Mouse (Mus musculus): ENCODE data around the gene Gbp7.
A peak's percentile ranks its signal among the peaks of the same experiment; 100 is the strongest.
"Not testable (repeated sequence)": the region's sequence is repeated elsewhere in the genome, so short reads cannot be mapped to it uniquely, and the experiment has no call there.

The Gbp7 gene

DNA sequence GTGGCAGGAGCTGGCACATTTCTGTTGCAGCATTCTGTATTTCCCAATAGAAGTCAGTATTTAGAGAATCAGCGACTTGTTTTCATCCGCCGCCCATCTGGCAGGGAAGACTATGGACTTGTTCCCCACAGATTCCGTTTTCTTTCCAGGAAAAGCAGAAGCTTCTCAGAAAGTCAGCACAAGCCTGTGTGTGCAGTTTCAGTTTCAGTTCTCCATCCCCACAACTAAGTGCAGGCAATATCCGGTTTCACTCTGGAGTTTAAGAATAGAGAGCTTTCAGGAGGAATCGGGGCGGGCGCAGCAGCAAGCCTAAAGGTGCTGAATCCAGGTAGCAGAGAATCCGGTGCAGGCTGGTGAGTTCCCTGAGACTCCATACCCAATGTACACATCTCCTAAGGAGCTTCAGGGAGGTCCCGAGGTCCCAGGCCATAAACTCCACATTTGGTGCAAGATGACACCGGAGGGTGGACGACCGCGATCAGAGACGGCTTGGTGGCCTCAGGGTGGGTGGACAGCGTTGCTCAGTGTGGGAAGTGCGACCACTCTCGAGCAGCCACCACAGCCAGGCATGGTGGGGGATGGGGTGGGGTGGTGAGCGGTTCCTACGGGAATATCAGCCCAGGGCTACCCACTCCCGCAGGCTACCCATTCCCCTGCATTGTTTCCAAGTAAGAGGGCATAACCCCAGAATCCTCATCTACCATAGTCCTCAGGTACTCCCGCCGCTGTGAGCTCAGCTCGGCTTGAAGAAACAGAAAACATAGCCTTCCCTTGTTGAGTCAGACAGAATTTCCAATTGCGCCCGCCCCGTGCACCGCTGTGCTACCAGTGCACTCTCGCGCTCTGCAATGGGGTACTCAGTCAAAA, at the start of gene Gbp7:
Gene Gbp7 (plus strand): TSS at position 256 of the 867 bp plus-strand sequence.
- DNase-seq (ENCODE audit: extremely low read depth, insufficient read length, low spot score) = peak; percentile 28

DNA sequence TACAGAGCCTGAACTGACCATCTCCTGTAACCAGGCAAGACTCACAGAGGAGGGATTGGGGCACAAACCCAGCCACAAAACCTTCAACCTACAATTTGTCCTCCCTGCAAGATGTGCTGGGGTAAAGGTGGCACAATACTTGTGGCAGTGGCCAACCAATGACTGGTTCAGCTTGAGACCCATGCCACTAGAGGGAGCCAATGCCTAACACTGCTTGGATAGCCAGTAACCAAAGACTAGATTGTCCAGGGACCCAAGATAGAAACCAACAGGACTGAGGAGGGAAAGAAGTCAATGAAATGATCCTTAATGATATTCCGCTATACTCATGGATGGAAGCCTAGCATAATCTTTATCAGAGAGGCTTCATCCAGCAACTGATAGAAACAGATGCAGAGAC, 39.7 kb upstream of the Gbp7 start:
- no peak for DNase-seq (ENCODE audit: extremely low read depth, insufficient read length, low spot score)

DNA sequence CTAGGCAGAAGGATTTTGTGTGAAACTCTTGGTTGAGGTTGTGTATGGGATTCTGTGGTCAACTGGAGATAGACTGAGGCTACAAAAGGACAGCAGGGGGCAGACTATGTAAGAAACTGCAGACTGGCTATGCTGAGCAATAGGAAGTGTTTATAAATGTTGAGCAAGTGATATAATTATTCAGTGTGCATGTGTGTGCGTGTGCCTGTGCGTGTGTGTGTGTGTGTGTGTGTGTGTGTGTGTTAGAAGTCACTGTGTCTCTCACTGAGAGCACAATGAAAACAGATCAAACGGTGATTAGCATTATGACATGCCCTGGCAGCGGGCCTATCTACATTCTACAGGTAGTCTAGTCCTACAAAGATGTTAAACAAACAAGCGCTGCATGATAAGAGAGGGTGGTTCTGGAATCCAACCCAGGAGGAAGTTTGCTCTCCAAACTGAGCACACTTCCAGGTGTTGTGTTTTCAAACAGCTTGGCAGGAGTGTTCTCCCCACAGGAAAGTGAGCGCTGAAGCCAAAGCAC, 36.5 kb upstream of the Gbp7 start, which contains the start of gene Gbp5:
Gene Gbp5 (plus strand): TSS at position 443 of the 526 bp plus-strand sequence.
- peak; percentile 19 for DNase-seq (ENCODE audit: extremely low read depth, insufficient read length, low spot score)

DNA sequence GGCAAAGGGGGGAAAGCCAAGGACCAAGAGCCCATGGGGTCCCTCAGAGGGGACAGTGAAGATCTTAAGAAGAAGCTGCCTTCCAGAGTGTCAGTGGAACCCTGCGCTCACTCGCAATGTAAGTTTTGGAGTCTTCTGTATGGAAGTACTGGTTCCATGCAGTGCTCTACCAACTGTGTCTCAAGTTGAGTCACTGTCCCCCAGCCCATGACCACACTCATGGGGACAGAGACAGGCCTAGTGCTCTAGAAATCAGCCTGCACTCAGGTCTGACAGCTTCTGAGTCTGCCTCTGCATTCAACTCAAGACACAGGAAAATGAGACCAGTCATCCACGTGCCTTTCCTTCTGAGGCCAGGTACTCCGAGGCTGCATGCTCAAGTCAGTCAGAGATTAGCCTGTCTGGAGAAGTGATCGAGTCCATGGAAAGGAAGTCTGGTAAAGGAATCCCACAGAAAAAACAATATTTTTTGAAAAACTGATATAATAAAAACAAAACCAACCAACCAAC, 34.9 kb upstream of the Gbp7 start:
- DNase-seq (ENCODE audit: extremely low read depth, insufficient read length, low spot score) = no peak

DNA sequence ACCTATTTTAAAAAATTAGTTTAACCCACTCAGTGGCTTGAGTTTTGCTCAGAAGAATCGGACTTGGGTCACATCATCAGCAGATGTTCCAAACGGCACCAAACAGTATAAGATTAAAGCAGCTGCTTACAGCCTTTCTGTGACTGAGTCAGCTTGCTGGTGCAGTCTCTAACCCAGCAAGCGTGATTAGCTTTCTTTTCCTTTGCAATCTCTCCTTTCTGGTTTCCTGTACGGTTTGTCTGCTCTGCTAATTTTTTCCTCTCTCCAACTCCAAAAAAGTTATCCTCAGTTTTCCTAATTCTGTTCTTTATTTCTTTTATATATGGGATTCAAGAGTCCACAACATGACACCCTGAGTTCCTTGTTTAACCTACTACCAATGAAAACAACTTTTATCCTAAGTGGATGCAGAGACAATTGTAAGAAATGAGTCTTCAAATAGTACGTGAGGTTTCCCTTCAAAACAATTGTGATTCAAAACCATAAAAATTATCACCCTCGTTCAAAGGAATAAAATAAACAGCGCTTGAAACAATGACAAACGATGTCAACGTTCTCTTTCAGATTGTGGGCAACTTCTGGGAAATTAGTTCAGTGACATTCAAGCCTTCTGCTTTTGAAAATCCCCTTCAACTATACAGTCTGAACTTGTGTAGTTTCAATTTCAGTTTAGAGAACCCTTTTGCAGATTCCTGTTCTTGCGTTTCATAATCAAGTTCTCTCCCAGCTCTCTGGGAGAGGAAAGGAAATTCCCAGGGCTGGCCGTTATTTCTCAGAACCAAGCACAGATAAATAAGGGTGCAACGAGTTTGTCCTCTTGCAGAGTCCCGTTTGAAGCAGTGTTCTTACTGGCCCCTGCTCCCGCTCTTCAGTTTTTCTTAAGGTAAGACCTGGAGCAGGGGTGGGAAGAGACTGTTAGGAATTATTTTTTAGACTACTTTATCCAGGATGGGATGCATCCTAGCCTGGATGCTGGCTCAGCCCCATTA, 33.7 kb upstream of the Gbp7 start:
- DNase-seq (ENCODE audit: extremely low read depth, insufficient read length, low spot score) = no peak

DNA sequence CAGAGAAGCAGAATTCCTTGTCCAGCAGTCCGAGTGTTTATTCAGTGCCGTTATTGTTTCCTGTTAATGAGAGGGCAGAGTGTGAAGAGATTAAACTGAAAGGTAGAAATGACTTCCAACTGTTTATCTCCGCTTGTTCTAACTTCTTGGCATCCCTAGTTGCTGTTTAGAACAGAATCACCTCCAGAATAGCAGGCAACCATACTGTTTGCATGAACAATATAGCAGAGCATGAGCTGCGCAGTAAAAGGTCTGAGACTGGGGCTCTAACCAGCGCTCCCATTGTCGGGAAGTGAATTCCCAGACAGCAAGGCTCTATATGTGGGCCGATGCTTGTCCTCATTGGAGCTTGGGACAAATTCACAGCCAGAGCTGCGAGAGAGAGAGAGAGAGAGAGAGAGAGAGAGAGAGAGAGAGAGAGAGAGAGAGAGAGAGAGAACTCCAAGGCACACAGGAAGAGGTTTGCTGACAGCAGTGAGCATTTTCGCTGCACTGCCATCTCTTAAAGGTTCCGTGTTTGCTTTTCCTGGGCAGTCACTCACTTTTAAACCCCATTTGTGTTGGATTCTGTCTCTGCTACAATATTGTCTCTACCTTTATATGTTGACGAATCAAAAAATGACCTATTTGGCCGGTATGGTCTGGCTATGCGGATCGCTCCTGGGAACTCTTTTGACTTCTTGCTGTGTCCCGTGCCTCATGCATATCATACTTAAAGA, 32.9 kb upstream of the Gbp7 start:
- DNase-seq (ENCODE audit: extremely low read depth, insufficient read length, low spot score) = no peak

DNA sequence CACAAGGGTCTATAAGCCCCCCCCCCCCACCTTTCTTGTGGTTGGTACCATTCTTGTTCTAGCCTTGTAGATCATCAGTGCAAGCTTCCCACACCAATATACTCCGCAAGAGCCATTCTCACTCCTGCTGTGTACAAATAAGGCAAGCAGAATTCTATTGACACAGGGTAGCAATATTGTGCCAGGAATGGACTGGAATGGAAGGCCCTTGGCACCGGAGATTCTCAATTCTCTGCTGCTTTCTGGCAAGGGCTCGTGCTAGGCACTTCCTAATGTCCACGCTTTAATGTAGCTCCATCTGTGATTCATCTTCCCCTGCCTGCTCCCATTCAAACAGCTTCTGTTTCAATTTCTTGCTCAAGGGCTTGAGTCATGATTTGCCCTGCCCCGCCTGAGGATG, 31.2 kb upstream of the Gbp7 start:
- DNase-seq (ENCODE audit: extremely low read depth, insufficient read length, low spot score) = peak; percentile 45

DNA sequence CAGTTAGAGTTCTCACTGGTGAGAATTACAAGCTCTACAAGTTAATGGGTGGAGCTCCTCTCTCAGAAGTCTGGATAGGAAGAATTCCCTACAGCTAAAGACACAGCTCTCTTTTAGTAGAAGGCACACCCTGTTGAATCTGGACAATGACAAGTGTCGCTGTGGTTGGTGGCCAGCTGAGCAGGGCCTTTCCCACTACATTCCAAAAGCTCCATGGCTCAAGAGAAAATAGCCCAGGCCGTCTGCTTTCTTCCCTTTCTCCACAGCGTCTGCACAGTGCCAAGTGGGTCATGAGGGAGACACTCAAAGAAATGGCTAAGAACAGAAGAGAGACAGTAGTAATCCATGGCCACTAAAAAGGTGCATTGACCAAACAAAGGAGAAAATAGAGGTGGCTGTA, 2.0 kb upstream of the Gbp7 start:
- no peak for DNase-seq (ENCODE audit: extremely low read depth, insufficient read length, low spot score)

DNA sequence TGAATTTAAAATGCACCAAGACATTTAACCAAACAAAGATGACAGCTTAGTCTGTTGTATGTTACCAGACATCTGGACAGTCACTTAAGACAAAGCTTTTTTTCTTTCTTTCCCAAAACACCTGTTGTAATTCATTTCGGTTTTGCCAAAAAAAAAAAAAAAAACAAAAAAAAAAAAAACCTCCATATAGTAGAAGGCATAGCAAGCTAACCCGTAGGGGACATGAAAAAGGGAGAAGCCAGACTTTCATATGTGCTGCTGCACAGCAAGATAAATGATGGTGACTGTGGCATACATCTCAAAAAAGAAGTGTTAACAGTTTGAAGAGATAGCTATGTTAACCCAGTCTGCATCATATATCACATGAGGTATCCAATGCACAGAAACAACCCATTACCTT, 545 bp upstream of the Gbp7 start:
- no peak for DNase-seq (ENCODE audit: extremely low read depth, insufficient read length, low spot score)

DNA sequence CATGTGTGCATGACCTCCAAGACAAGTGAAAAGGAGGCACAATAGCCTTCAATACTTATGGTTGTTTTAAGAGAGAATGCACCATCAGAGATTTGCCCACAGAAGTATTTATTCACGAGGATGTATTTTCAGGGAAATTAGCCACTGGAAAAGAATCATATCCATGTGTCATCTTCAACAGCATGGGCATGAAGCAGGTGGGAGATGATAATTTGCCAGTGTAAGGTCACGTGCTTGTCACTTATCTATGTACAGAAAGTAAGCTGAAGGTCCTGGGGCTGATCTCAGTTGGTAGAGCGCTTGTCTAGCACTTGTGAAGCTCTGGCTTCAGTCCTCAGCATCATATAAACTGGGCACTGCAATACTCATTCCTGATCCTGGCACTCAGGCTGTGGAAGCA, 1.5 kb downstream of the Gbp7 start:
- DNase-seq (ENCODE audit: extremely low read depth, insufficient read length, low spot score) = no peak

DNA sequence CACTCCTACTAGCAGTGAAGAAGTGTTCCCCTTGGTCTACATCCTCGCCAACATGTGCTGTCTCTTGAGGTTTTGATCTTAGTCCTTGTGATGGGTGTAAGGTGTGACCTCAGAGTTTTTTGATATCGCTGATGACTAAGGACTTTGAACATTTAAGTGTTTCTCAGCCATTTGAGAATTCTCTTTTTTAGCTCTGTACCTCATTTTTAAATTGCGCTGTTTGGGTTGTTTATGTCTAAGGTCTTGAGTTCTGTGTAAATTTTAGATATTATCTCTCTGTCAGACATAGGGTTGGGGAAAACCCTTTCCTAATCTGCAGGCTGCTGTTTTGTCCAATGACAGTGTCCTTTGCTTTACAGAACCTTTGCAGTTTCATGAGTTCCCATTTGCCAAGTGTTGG, 3.0 kb downstream of the Gbp7 start:
- no peak for DNase-seq (ENCODE audit: extremely low read depth, insufficient read length, low spot score)

DNA sequence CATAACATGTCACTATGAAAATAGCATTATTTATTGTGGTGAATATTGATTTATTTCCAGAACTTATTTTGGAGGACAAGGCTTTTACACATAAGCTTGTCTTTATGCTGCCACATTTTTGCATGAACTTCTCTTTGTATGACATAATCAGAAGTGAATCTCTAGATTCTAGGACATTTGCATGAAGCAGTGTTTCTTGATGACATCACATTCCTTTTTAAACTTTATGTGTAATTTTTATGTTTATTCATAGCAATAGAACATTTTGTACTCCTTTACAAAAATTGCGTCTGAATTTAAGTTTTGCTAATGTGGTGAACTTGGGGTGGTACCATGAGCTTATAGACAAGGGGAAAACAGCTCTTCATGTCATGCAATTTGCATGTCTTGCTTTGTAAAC, 5.5 kb downstream of the Gbp7 start:
- no peak for DNase-seq (ENCODE audit: extremely low read depth, insufficient read length, low spot score)

DNA sequence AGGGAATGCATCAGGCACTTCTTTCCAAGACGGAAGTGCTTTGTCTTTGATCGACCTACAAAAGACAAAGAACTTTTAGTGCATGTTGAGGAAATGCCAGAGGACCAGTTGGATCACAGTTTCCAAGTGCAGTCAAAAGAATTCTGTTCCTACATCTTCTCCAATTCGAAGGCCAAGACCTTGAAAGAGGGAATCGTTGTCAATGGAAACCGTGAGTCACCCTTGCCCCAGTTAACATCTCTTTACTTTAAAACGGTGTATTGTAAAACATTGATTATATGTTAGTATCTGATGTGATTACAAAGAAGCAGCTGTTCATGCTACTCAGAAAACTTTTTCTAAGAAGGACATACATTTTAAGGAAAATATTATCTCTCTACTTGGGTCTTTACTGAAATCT, 11.2 kb downstream of the Gbp7 start:
- DNase-seq (ENCODE audit: extremely low read depth, insufficient read length, low spot score) = no peak

DNA sequence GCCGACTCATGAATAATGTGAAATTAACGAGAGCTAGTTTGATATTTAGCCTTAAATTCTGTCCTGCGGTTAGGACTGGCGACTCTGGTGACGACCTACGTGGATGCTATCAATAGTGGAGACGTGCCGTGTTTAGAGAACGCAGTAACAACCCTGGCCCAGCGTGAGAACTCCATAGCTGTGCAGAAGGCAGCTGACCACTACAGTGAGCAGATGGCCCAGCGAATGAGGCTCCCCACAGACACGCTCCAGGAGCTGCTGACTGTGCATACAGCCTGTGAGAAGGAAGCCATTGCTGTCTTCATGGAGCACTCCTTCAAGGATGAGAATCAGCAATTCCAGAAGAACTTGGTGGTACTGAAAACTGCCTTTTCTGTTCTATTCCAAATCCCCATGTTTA, 12.6 kb downstream of the Gbp7 start:
- not testable (repeated sequence) for DNase-seq (ENCODE audit: extremely low read depth, insufficient read length, low spot score)

DNA sequence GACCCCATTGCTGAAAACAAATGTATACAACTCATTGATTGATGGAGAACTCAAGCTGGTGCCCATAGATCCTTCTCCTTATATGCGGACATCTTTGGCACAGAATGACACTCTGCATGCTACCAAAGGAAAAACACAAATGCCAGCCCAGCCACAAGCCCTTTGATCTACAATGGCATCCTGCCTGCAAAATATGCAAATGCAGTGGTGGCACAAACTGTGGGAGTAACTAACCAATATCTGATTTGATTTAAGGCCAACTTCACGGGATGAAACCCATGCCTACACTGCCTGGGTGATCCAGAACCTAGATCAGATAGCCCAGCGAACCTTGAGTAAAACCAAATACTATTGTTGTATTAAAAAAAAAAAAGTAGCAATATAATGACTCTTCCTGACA, 16.5 kb downstream of the Gbp7 start:
- no peak for DNase-seq (ENCODE audit: extremely low read depth, insufficient read length, low spot score)

DNA sequence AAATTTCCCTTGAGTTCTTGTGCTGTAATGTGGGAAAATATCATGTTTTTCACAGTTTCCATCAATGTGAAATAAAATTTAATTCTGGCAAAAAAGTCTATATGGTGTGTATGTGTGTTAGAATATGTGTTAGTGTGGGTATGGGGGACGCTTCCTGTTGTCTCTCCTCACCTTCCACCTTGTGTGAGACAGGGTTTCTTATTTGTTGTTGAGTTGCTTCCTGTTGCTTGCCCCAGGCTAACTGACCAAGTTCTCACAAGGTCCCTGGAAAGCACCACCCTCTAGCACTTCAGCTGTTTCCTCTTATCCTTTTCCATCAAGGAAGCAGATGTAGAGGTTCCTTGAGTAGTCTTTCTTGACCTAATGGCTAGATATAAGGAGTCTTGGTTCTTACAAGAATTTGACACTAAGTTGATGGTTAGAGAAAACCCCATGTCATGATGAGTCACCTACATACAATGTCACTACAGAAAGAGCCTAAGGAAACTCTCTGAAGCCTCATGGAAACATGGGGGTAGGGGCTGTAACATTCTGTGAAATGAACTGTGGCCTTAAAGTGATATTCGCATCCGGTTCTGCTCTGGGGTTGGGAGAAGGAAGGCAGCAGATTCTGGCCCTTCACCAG, 20.0 kb downstream of the Gbp7 start:
- no peak for DNase-seq (ENCODE audit: extremely low read depth, insufficient read length, low spot score)

DNA sequence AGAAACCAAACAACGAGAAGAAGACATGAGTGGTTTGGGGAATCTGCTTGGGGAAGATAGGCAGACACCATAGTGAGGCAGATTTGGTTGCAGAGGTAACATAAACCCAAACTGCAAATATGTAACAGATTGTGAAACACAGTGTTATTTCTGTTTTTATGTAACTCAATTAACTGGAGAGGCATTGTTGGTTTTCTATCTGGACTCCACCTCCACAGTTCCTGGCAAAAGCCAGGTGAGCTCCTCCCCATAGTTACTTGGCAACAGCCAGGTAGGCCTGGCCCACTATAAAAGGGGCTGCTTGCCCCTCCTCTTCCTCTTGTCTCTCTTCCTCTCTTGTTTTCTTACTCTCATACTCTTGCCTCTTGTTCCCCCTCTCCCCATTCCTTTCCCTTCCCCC, 24.5 kb downstream of the Gbp7 start:
- no peak for DNase-seq (ENCODE audit: extremely low read depth, insufficient read length, low spot score)

DNA sequence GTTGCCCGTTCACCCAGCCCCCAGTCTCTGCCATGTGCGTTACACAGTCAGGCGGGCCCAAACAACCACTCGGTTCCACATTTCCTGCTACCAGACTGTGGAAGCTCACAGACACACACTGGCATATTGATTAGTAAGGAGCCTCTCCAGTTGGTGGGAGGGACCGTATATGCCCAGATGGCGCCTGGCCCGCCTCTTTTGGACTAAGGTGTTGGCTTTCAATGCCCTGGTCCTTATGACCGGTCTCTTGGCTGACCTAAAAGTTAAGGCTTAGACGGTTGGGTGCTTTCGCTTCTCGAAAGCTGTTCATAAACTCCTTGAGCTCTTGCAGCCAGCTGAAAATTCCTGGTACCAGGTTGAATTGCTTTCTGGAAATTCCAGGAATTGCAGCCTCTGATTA, 25.5 kb downstream of the Gbp7 start:
- DNase-seq (ENCODE audit: extremely low read depth, insufficient read length, low spot score) = no peak

DNA sequence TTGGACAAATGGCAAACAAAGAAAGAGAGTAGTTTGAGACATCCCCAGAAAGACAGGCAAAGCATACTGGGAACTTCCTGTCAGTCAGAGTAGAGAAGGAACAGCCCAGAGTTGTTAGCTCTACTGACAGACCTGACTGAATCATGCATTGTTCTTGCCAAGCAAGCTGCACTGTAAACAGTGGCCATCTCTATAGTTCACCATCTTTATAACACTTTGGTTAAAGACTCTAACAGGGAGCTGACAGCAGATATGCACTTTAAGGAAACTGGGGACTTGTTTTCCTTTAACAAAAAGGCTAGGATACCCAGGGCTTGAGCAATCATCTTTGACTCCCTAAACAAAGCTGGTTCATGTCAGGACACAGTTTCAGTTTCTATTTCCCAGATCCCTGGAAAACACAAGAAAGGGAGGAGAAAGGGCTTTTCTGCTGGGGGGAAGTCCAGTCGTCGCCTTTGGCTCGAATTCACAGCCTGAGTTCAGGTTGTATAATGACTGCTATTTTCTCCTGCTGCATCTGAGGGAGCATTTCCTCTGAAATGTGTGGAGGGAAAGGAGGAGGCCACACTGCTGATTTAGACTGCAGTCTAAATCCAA, 29.6 kb downstream of the Gbp7 start, which contains the start of gene Gbp3:
Gene Gbp3 (plus strand): TSS at position 395 of the 597 bp plus-strand sequence.
- DNase-seq (ENCODE audit: extremely low read depth, insufficient read length, low spot score) = peak; percentile 17
